Mouse (Mus musculus) duodenum, adult 2 months (tissue): ENCODE measurements around the gene Dcaf7. TPM values are rescaled to one million over a fixed set of nuclear protein-coding genes. Genes with fewer than 3 reads are reported as not detected.

Experiments
- polyA plus RNA-seq: library from polyadenylated mRNA; depleted of rRNA; stranded (reverse); fragments of >200 nt; gene quantifications from 2 replicates; pipeline ENCODE4 v1.2.3, GENCODE M21; 2012; ENCODE audit warnings: low replicate concordance; rRNA removed

Dcaf7 gene
- 34.0 and 47.0 TPM in 2 replicates for polyA plus RNA-seq

GRCm38 (mm10) chr11:106036548-106037417 is at the start of gene Dcaf7:
TSS of gene Dcaf7 (plus strand) at chr11:106036872.

GRCm38 (mm10) chr11:105994375-105994774 is 42.3 kb upstream of the Dcaf7 start, which contains the start of gene Ace3:
TSS of gene Ace3 (plus strand) at chr11:105994675.

GRCm38 (mm10) chr11:106007821-106008220 is 28.9 kb upstream of the Dcaf7 start, which contains the start of gene Kcnh6:
TSS of gene Kcnh6 (plus strand) at chr11:106008124.

GRCm38 (mm10) chr11:106065923-106066571 is 29.4 kb downstream of the Dcaf7 start, which contains the start of gene Taco1:
TSS of gene Taco1 (plus strand) at chr11:106066061.

GRCm38 (mm10) chr11:106083708-106084701 is 47.3 kb downstream of the Dcaf7 start, which contains the start of gene Map3k3:
TSS of gene Map3k3 (plus strand) at chr11:106084613.

Other genes starting within 250 kb of the Dcaf7 start
- 37.2 and 62.5 TPM in 2 replicates for gene Cyb561, start 83.5 kb upstream of the Dcaf7 start, polyA plus RNA-seq
- gene Ace, start 68.9 kb upstream of the Dcaf7 start, polyA plus RNA-seq: 154 and 931 TPM in 2 replicates
- not detected in 2 replicates for gene Ace3, start 42.2 kb upstream of the Dcaf7 start, polyA plus RNA-seq
- gene Kcnh6, start 28.7 kb upstream of the Dcaf7 start, polyA plus RNA-seq: 1.1 and 2.2 TPM in 2 replicates
- 11.2 and 12.8 TPM in 2 replicates for gene Taco1, start 29.2 kb downstream of the Dcaf7 start, polyA plus RNA-seq
- gene Map3k3, start 47.7 kb downstream of the Dcaf7 start, polyA plus RNA-seq: 7.4 and 7.6 TPM in 2 replicates
- gene Gm10840, start 124.0 kb downstream of the Dcaf7 start, polyA plus RNA-seq: not detected in 2 replicates
- 16.2 and 20.3 TPM in 2 replicates for gene Limd2, start 124.0 kb downstream of the Dcaf7 start, polyA plus RNA-seq
- gene Strada, start 165.3 kb downstream of the Dcaf7 start, polyA plus RNA-seq: 5.2 and 7.4 TPM in 2 replicates
- gene Ccdc47, start 179.5 kb downstream of the Dcaf7 start, polyA plus RNA-seq: 2.6 and 3.5 TPM in 2 replicates
- gene Ddx42, start 180.1 kb downstream of the Dcaf7 start, polyA plus RNA-seq: 2.5 and 3.0 TPM in 2 replicates
- gene Ftsj3, start 219.2 kb downstream of the Dcaf7 start, polyA plus RNA-seq: 1.5 and 6.2 TPM in 2 replicates
- 11.1 and 14.4 TPM in 2 replicates for gene Psmc5, start 219.3 kb downstream of the Dcaf7 start, polyA plus RNA-seq
- 61.0 and 82.0 TPM in 2 replicates for gene Smarcd2, start 236.1 kb downstream of the Dcaf7 start, polyA plus RNA-seq
- gene Tcam1, start 239.8 kb downstream of the Dcaf7 start, polyA plus RNA-seq: not detected in 2 replicates